Mouse (Mus musculus) ES-E14 (cell line): ENCODE data around the gene Ldlrap1.

Experiments
- HCFC1 ChIP-seq: IDR thresholded peaks from 2 replicates; pipeline ENCODE4 v1.6.1; 2012; ENCODE audit warnings: low read length, inconsistent platforms, borderline replicate concordance; ENCODE audit not compliant: insufficient read depth
- ZC3H11A ChIP-seq: IDR thresholded peaks from 2 replicates; pipeline ENCODE4 v1.6.1; 2012; ENCODE audit warnings: low read depth, mild to moderate bottlenecking, inconsistent platforms, low read length, borderline replicate concordance
- ZNF384 ChIP-seq: IDR thresholded peaks from 2 replicates; pipeline ENCODE4 v1.6.1; 2012; ENCODE audit warnings: low read depth, low read length, inconsistent platforms

GRCm38 (mm10) chr4:134798861-134799260, 31.0 kb upstream of the Ldlrap1 start:
- no peak for TF ChIP-seq ZNF384
- no peak for TF ChIP-seq ZC3H11A
- TF ChIP-seq HCFC1: no peak
